In the genomic region with DNA sequence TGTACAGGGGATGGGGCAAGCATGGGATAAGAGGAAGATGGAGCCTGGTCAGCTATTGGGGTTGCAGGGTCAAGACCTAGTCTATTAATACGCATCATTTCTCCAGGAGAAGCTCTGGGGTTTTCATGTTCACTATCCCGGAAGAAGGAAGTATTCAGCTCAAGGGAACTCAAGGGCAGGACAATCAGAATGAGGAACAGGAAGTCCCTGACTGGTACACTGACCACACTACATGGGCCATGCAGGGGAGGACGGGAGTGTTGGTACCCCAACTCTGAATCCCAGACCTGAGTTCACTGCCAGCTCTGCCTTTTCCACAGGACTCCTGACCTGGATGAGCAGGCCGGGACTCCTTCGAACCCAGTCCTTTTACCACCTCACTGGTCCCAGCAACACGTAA, we compare ENCODE assay signal across 29 mouse cellular contexts. TPM values are rescaled to one million over a fixed set of nuclear protein-coding genes. Genes with fewer than 3 reads are reported as not detected.
DNase-seq lines count a peak whose midpoint lies in the region; ATAC-seq and TF ChIP-seq lines count a peak whose summit lies in the region.
"Had no signal": no experiment of that assay in that cellular context is flagged by ENCODE, and none has a peak within 500 bp of the region (broad histone marks: within the 10 kb centered on the region; RNA-seq: fewer than 3 reads in every experiment).

No protein-coding gene starts in this region.

- no peak overlapping the region for H3K4me3 ChIP-seq in MEL (ENCODE audit: control insufficient read depth in 1 of 2, insufficient read depth in 1 of 2, low read depth in 2 of 2, low read length in 2 of 2)
- H3K4me3 ChIP-seq in forebrain, embryonic 16.5 days (replicated peaks; ENCODE audit: low read length), result no peak overlapping the region
- H3K4me3 ChIP-seq: forebrain, embryonic 10.5 days; forebrain, embryonic 13.5 days; hindbrain, embryonic 12.5 days; hindbrain, embryonic 15.5 days had no signal

- no peak for TF ChIP-seq CTCF in MEL (IDR thresholded peaks at IDR 0.05 in 2 of 3, conservative IDR thresholded peaks at IDR 0.05 in 1 of 3; ENCODE audit: control insufficient read depth in 1 of 3, insufficient read depth in 1 of 3, low read depth in 2 of 3, low read length in 3 of 3, poor library complexity in 1 of 3, severe bottlenecking in 1 of 3)

- no peak overlapping the region for H3K27ac ChIP-seq in MEL (ENCODE audit: control insufficient read depth, low read depth, low read length)
- no peak overlapping the region for H3K27ac ChIP-seq in forebrain, embryonic 16.5 days (ENCODE audit: low read length)
- H3K27ac ChIP-seq: forebrain, embryonic 10.5 days; forebrain, embryonic 13.5 days; hindbrain, embryonic 12.5 days; hindbrain, embryonic 15.5 days had no signal

- H3K9ac ChIP-seq in MEL (ENCODE audit: control insufficient read depth, low read depth, low read length, poor library complexity, severe bottlenecking), result no peak overlapping the region
- no peak overlapping the region for H3K9ac ChIP-seq in forebrain, embryonic 16.5 days (replicated peaks; ENCODE audit: low read depth, low read length)
- H3K9ac ChIP-seq: forebrain, embryonic 13.5 days; hindbrain, embryonic 12.5 days; hindbrain, embryonic 15.5 days had no signal

- 89% methylated on average over 6 of the region's 6 CpGs for WGBS in forebrain, embryonic 16.5 days

- no peaks in the 10 kb centered on the region for H3K79me2 ChIP-seq in MEL (ENCODE audit: control insufficient read depth, insufficient read depth, low read length, poor library complexity)

- peaks cover 0 to 7% of the 10 kb centered on the region in 2 experiments; a peak in 1 of 4 replicates for H3K4me1 ChIP-seq in MEL (ENCODE audit: control insufficient read depth in 1 of 2, insufficient read depth in 2 of 2, low read length in 2 of 2)
- no peaks in the 10 kb centered on the region for H3K4me1 ChIP-seq in forebrain, embryonic 16.5 days (replicated peaks; ENCODE audit: control insufficient read depth, insufficient read depth, low read length)
- H3K4me1 ChIP-seq: forebrain, embryonic 10.5 days; forebrain, embryonic 13.5 days; hindbrain, embryonic 12.5 days; hindbrain, embryonic 15.5 days had no signal

- H3K4me2 ChIP-seq in forebrain, embryonic 16.5 days (ENCODE audit: low read length), result no peak overlapping the region
- H3K4me2 ChIP-seq: forebrain, embryonic 13.5 days; heart, embryonic 11.5 days; hindbrain, embryonic 12.5 days; hindbrain, embryonic 15.5 days had no signal

- no peaks in the 10 kb centered on the region for H3K9me3 ChIP-seq in MEL (replicated peaks; ENCODE audit: insufficient read depth, low read length)
- no peaks in the 10 kb centered on the region for H3K9me3 ChIP-seq in forebrain, embryonic 16.5 days (ENCODE audit: control insufficient read depth, low read length)
- H3K9me3 ChIP-seq: forebrain, embryonic 10.5 days; forebrain, embryonic 13.5 days; G1E; hindbrain, embryonic 12.5 days; hindbrain, embryonic 15.5 days had no signal

- no peak for DNase-seq in MEL (ENCODE audit: low read depth, low spot score)
- no peak for DNase-seq in gastrocnemius, postnatal 14 days
- DNase-seq in urinary bladder, postnatal 10 days (ENCODE audit: low spot score), result no peak
- DNase-seq: adrenal gland, postnatal 10 days; adrenal gland, postnatal 36 days; cerebellum, adult 11 months; cerebellum, adult 2 months; cerebellum, adult 9-11 months; cerebellum, postnatal 36 days; gastrocnemius, postnatal 36 days; heart, adult 11 months had no signal

- intact Hi-C loops in gastrocnemius, postnatal 14 days (cut with DNase I; ENCODE audit: low total_unique reads), result no loop called here

- H3K27me3 ChIP-seq in MEL (ENCODE audit: control insufficient read depth in 1 of 2, insufficient read depth in 2 of 2, low read length in 2 of 2), result no peaks in the 10 kb centered on the region
- no peaks in the 10 kb centered on the region for H3K27me3 ChIP-seq in forebrain, embryonic 16.5 days (replicated peaks; ENCODE audit: control insufficient read depth, insufficient read depth, low read length)
- H3K27me3 ChIP-seq: forebrain, embryonic 13.5 days; hindbrain, embryonic 12.5 days; hindbrain, embryonic 15.5 days had no signal

- TF ChIP-seq POLR2A in MEL (IDR thresholded peaks at IDR 0.05; ENCODE audit: control insufficient read depth in 1 of 2, insufficient read depth in 1 of 2, low read depth in 1 of 2, low read length in 2 of 2, poor library complexity in 1 of 2), result no peak

- TF ChIP-seq EP300 in MEL (IDR thresholded peaks at IDR 0.05; ENCODE audit: low read depth in 1 of 2, low read length in 2 of 2), result no peak

- H3K36me3 ChIP-seq in MEL (ENCODE audit: control insufficient read depth in 1 of 2, insufficient read depth in 2 of 2, low read length in 2 of 2), result no peaks in the 10 kb centered on the region
- H3K36me3 ChIP-seq in forebrain, embryonic 16.5 days (ENCODE audit: control insufficient read depth, insufficient read depth), result no peaks in the 10 kb centered on the region
- H3K36me3 ChIP-seq: forebrain, embryonic 10.5 days; G1E; hindbrain, embryonic 12.5 days; hindbrain, embryonic 15.5 days had no signal

- TF ChIP-seq RAD21 in MEL (IDR thresholded peaks at IDR 0.05; ENCODE audit: low read depth, low read length), result no peak

- ATAC-seq in granulocyte monocyte progenitor cell, adult 5-6 weeks (replicated peaks; ENCODE audit: poor library complexity, severe bottlenecking), result peak; percentile 84
- 0 out of 2 replicates have a peak, but pooled peaks have one; percentile 47 for ATAC-seq in monocyte, adult 5-6 weeks (replicated peaks; ENCODE audit: insufficient number of reproducible peaks, low FRiP score, low TSS enrichment, poor library complexity, severe bottlenecking)
- no peak for ATAC-seq in forebrain, embryonic 16.5 days
- ATAC-seq: forebrain, embryonic 13.5 days; intestine, postnatal 0 days had no signal

TF ChIP-seq in MEL, 35 proteins besides CTCF, POLR2A, EP300 and RAD21 (continues in another document):
- TF ChIP-seq ELF1 (IDR thresholded peaks at IDR 0.05; ENCODE audit: low read depth, low read length), result 0 out of 2 replicates have a peak, but pooled peaks have one; percentile 23
- no peak for TF ChIP-seq NRF1 (IDR thresholded peaks at IDR 0.05; ENCODE audit: insufficient read depth, low read depth, low read length, poor library complexity, severe bottlenecking)
- no peak for TF ChIP-seq MAFK (IDR thresholded peaks at IDR 0.05; ENCODE audit: borderline replicate concordance, low read depth, low read length)
- no peak for TF ChIP-seq SMC3 (IDR thresholded peaks at IDR 0.05; ENCODE audit: low read depth, low read length)
- TF ChIP-seq GATA1 (IDR thresholded peaks at IDR 0.05; ENCODE audit: low read depth, low read length), result no peak
- TF ChIP-seq USF1 (IDR thresholded peaks at IDR 0.05; ENCODE audit: low read depth, low read length), result no peak

RNA-seq across cellular contexts. Expression of gene Syp, which starts 5.7 kb away (rescaled TPM):
- 0.54 and 0.56 TPM in 2 replicates for total RNA-seq in MEL (2012; rRNA removed)
- polyA plus RNA-seq in MEL (2012; ENCODE audit: insufficient read depth in 1 of 2, insufficient read length in 2 of 2, low read depth in 1 of 2, low replicate concordance in 2 of 2, missing spikeins in 1 of 2), result 1 to 10 TPM in 1 of 2 experiments, not detected in 1; 2.3 TPM
- total RNA-seq in granulocyte monocyte progenitor cell, adult 5-6 weeks (2014; fragmentation: Nextera tagmentation), result 0.23 and 0.97 TPM in 2 replicates
- total RNA-seq in granulocyte monocyte progenitor cell, adult 5-6 weeks (2017), result 0.13 TPM in 1 of 2 replicates, not detected in the other
- 1.7 to 5.0 TPM in 2 of 3 replicates, not detected in the other for total RNA-seq in monocyte, adult 5-6 weeks (2017)
- total RNA-seq in gastrocnemius, postnatal 14 days (2021), result 1 to 10 TPM in 1 of 2 experiments, under 1 TPM in 1; 0.86 to 1.4 TPM
- polyA plus RNA-seq in forebrain, embryonic 16.5 days (2015; fragmentation: Nextera tagmentation; extraction: Ambion mirVana), result 120 and 161 TPM in 2 replicates

RNA-seq across cellular contexts. Expression of gene Prickle3, which starts 24.5 kb away (rescaled TPM):
- 1.2 TPM in 2 replicates for total RNA-seq in MEL (2012; rRNA removed)
- polyA plus RNA-seq in MEL (2012; ENCODE audit: insufficient read depth in 1 of 2, insufficient read length in 2 of 2, low read depth in 1 of 2, low replicate concordance in 2 of 2, missing spikeins in 1 of 2), result 1 to 10 TPM in 1 of 2 experiments, not detected in 1; 3.3 TPM
- total RNA-seq in granulocyte monocyte progenitor cell, adult 5-6 weeks (2014; fragmentation: Nextera tagmentation), result 8.4 and 12.5 TPM in 2 replicates
- 2.6 and 2.7 TPM in 2 replicates for total RNA-seq in granulocyte monocyte progenitor cell, adult 5-6 weeks (2017)
- 8.0 to 14.9 TPM (median 10.3 TPM) in 3 replicates for total RNA-seq in monocyte, adult 5-6 weeks (2017)
- total RNA-seq in gastrocnemius, postnatal 14 days (2021), result 10 to 100 TPM; 10.3 to 18.7 TPM
- polyA plus RNA-seq in forebrain, embryonic 16.5 days (2015; fragmentation: Nextera tagmentation; extraction: Ambion mirVana), result 1.5 and 1.6 TPM in 2 replicates

RNA-seq across cellular contexts. Expression of gene Cacna1f, which starts 25.7 kb away (rescaled TPM):
- 0.03 TPM in 1 of 2 replicates, not detected in the other for total RNA-seq in MEL (2012; rRNA removed)
- polyA plus RNA-seq in MEL (2012; ENCODE audit: insufficient read depth in 1 of 2, insufficient read length in 2 of 2, low read depth in 1 of 2, low replicate concordance in 2 of 2, missing spikeins in 1 of 2), result under 1 TPM in 1 of 2 experiments, not detected in 1; 0.17 TPM
- 0.53 TPM in 1 of 2 replicates, not detected in the other for total RNA-seq in granulocyte monocyte progenitor cell, adult 5-6 weeks (2014; fragmentation: Nextera tagmentation)
- total RNA-seq in granulocyte monocyte progenitor cell, adult 5-6 weeks (2017), result 0.09 and 0.46 TPM in 2 replicates
- 0.10 TPM in 1 of 3 replicates, not detected in the others for total RNA-seq in monocyte, adult 5-6 weeks (2017)
- not detected for total RNA-seq in gastrocnemius, postnatal 14 days (2021)
- 0.06 and 0.16 TPM in 2 replicates for polyA plus RNA-seq in forebrain, embryonic 16.5 days (2015; fragmentation: Nextera tagmentation; extraction: Ambion mirVana)
- total RNA-seq: adrenal gland, postnatal 10 days; gastrocnemius, adult 8-10 months; gastrocnemius, postnatal 36 days; heart, adult 8-10 months; heart, postnatal 25 days; hematopoietic stem cell, adult 5-6 weeks had no signal
- polyA plus RNA-seq: embryonic facial prominence, embryonic 11.5 days; forebrain, embryonic 10.5 days; heart, embryonic 11.5 days; heart, embryonic 14.5 days; heart, postnatal 0 days; intestine, embryonic 14.5 days; intestine, postnatal 0 days had no signal

RNA-seq across cellular contexts. Expression of gene Ccdc22, which starts 27.2 kb away (rescaled TPM):
- 36.1 and 37.8 TPM in 2 replicates for total RNA-seq in MEL (2012; rRNA removed)
- polyA plus RNA-seq in MEL (2012; ENCODE audit: insufficient read depth in 1 of 2, insufficient read length in 2 of 2, low read depth in 1 of 2, low replicate concordance in 2 of 2, missing spikeins in 1 of 2), result 10 to 100 TPM in 1 of 2 experiments, not detected in 1; 37.9 TPM
- total RNA-seq in granulocyte monocyte progenitor cell, adult 5-6 weeks (2014; fragmentation: Nextera tagmentation), result 37.5 and 38.0 TPM in 2 replicates
- total RNA-seq in granulocyte monocyte progenitor cell, adult 5-6 weeks (2017), result 41.4 and 45.7 TPM in 2 replicates
- 10.1 to 16.2 TPM (median 15.0 TPM) in 3 replicates for total RNA-seq in monocyte, adult 5-6 weeks (2017)
- total RNA-seq in gastrocnemius, postnatal 14 days (2021), result 10 to 100 TPM; 10.2 to 10.9 TPM
- polyA plus RNA-seq in forebrain, embryonic 16.5 days (2015; fragmentation: Nextera tagmentation; extraction: Ambion mirVana), result 40.5 and 43.9 TPM in 2 replicates

RNA-seq across cellular contexts. Expression of gene Plp2, which starts 38.6 kb away (rescaled TPM):
- total RNA-seq in MEL (2012; rRNA removed), result 95.7 and 148 TPM in 2 replicates
- 100 to 1,000 TPM; 163 to 407 TPM for polyA plus RNA-seq in MEL (2012; ENCODE audit: insufficient read depth in 1 of 2, insufficient read length in 2 of 2, low read depth in 1 of 2, low replicate concordance in 2 of 2, missing spikeins in 1 of 2)
- total RNA-seq in granulocyte monocyte progenitor cell, adult 5-6 weeks (2014; fragmentation: Nextera tagmentation), result 51.4 and 73.9 TPM in 2 replicates
- 16.0 and 20.9 TPM in 2 replicates for total RNA-seq in granulocyte monocyte progenitor cell, adult 5-6 weeks (2017)
- total RNA-seq in monocyte, adult 5-6 weeks (2017), result 38.4 to 68.2 TPM (median 39.7 TPM) in 3 replicates
- 10 to 100 TPM; 40.3 to 50.8 TPM for total RNA-seq in gastrocnemius, postnatal 14 days (2021)
- 35.1 and 41.7 TPM in 2 replicates for polyA plus RNA-seq in forebrain, embryonic 16.5 days (2015; fragmentation: Nextera tagmentation; extraction: Ambion mirVana)
